Mouse (Mus musculus) CH12.LX (cell line): ENCODE measurements around the gene Olfr324. TPM values are rescaled to one million over a fixed set of nuclear protein-coding genes. Genes with fewer than 3 reads are reported as not detected.

Experiments used
- DNase-seq: peaks from one replicate; pipeline ENCODE4 v3.0.0-alpha.2; 2013; ENCODE audit errors: extremely low read depth
- H3K27ac ChIP-seq: 2 replicates; pipeline ENCODE4 v1.5.1; 2012; ENCODE audit warnings: low read depth, mild to moderate bottlenecking, control low read depth, moderate library complexity; ENCODE audit not compliant: insufficient read depth
- H3K27me3 ChIP-seq: replicated peaks from 2 replicates; pipeline ENCODE3; 2012; ENCODE audit warnings: inconsistent platforms
- H3K36me3 ChIP-seq, 2 experiments: replicated peaks in 1 of 2; 2 replicates each; pipeline versions ENCODE3 to v1.6.1; 2012; ENCODE audit warnings: inconsistent platforms in 1 of 2, low read length in 1 of 2, mild to moderate bottlenecking in 1 of 2, mixed read lengths in 1 of 2, moderate library complexity in 1 of 2; ENCODE audit not compliant: control insufficient read depth in 1 of 2, insufficient read depth in 1 of 2
- H3K4me1 ChIP-seq, 2 experiments: 2 replicates each; pipeline ENCODE4 v1.6.1; 2012; ENCODE audit warnings: inconsistent platforms in 1 of 2, moderate library complexity in 1 of 2; ENCODE audit not compliant: insufficient read depth in 2 of 2, control insufficient read depth in 1 of 2
- H3K4me2 ChIP-seq: 2 replicates; pipeline ENCODE4 v1.6.1; 2012; ENCODE audit warnings: low read depth, mild to moderate bottlenecking, control low read depth; ENCODE audit not compliant: poor library complexity, insufficient read depth, severe bottlenecking
- H3K4me3 ChIP-seq, 3 experiments: fragments of 150-350 bp in 1 of 3; sonication (generic) in 1 of 3; replicated peaks in 1 of 3; 2 replicates each; pipeline versions ENCODE3 to v1.5.1; 2011 to 2012; ENCODE audit warnings: low read depth in 2 of 3, low read length in 2 of 3, mild to moderate bottlenecking in 2 of 3, moderate library complexity in 2 of 3, control low read depth in 1 of 3, improper control_type of control experiment in 1 of 3, inconsistent platforms in 1 of 3, mixed read lengths in 1 of 3; ENCODE audit not compliant: poor library complexity in 1 of 3
- H3K79me2 ChIP-seq: replicated peaks from 2 replicates; pipeline ENCODE4 v1.6.1; 2012; ENCODE audit warnings: mild to moderate bottlenecking, moderate library complexity; ENCODE audit not compliant: control insufficient read depth, poor library complexity, insufficient read depth, severe bottlenecking; ENCODE audit errors: extremely low read depth
- H3K9ac ChIP-seq: 2 replicates; pipeline ENCODE4 v1.6.1; 2012; ENCODE audit warnings: low read depth, mild to moderate bottlenecking, control low read depth, moderate library complexity; ENCODE audit not compliant: insufficient read depth
- H3K9me3 ChIP-seq: replicated peaks from 2 replicates; pipeline ENCODE3; 2012; ENCODE audit warnings: low read length, inconsistent platforms, mixed read lengths
- CHD2 ChIP-seq: IDR thresholded peaks from 2 replicates; pipeline ENCODE4 v1.6.1; 2011; ENCODE audit warnings: low read length, improper control_type of control experiment
- E2F4 ChIP-seq: IDR thresholded peaks from 2 replicates; pipeline ENCODE4 v1.6.1; 2011; ENCODE audit warnings: low read depth, low read length, improper control_type of control experiment; ENCODE audit not compliant: insufficient replicate concordance
- ELF1 ChIP-seq: IDR thresholded peaks from 2 replicates; pipeline ENCODE4 v1.6.1; 2014; ENCODE audit warnings: low read depth, mild to moderate bottlenecking, inconsistent platforms, low read length, improper control_type of control experiment
- ETS1 ChIP-seq: conservative IDR thresholded peaks from 2 replicates; pipeline ENCODE4 v1.6.1; 2012; ENCODE audit warnings: low read depth, mild to moderate bottlenecking, inconsistent platforms, low read length, improper control_type of control experiment, moderate library complexity
- HCFC1 ChIP-seq: IDR thresholded peaks from 2 replicates; pipeline ENCODE4 v1.6.1; 2012; ENCODE audit warnings: low read depth, mild to moderate bottlenecking, inconsistent platforms, low read length, improper control_type of control experiment
- IRF4 ChIP-seq: IDR thresholded peaks from 2 replicates; pipeline ENCODE4 v1.6.1; 2014; ENCODE audit warnings: low read depth, mild to moderate bottlenecking, inconsistent platforms, low read length, improper control_type of control experiment
- JUND ChIP-seq: conservative IDR thresholded peaks from 2 replicates; pipeline ENCODE4 v1.6.1; 2011; ENCODE audit warnings: low read depth, low read length, improper control_type of control experiment
- KAT2A ChIP-seq: IDR thresholded peaks from 2 replicates; pipeline ENCODE4 v1.6.1; 2012; ENCODE audit warnings: low read length, improper control_type of control experiment, inconsistent platforms; ENCODE audit not compliant: insufficient replicate concordance
- MAFK ChIP-seq: IDR thresholded peaks from 2 replicates; pipeline ENCODE4 v1.6.1; 2011; ENCODE audit warnings: low read length, improper control_type of control experiment; ENCODE audit not compliant: insufficient replicate concordance
- MAZ ChIP-seq: IDR thresholded peaks from 2 replicates; pipeline ENCODE4 v1.6.1; 2012; ENCODE audit warnings: low read depth, mild to moderate bottlenecking, inconsistent platforms, low read length, improper control_type of control experiment, moderate library complexity
- MYC ChIP-seq: IDR thresholded peaks from 2 replicates; pipeline ENCODE4 v1.6.1; 2011; ENCODE audit warnings: low read depth, mild to moderate bottlenecking, improper control_type of control experiment, low read length
- PAX5 ChIP-seq: IDR thresholded peaks from 2 replicates; pipeline ENCODE4 v1.6.1; 2012; ENCODE audit warnings: low read length, inconsistent platforms, mixed read lengths
- RCOR1 ChIP-seq: conservative IDR thresholded peaks from 2 replicates; pipeline ENCODE4 v1.6.1; 2012; ENCODE audit warnings: low read depth, mild to moderate bottlenecking, inconsistent platforms, low read length, improper control_type of control experiment
- SIN3A ChIP-seq: IDR thresholded peaks from 2 replicates; pipeline ENCODE4 v1.6.1; 2012; ENCODE audit warnings: low read length, improper control_type of control experiment, inconsistent platforms
- TBP ChIP-seq: conservative IDR thresholded peaks from 2 replicates; pipeline ENCODE4 v1.6.1; 2011; ENCODE audit warnings: low read depth, low read length, improper control_type of control experiment
- TCF12 ChIP-seq: IDR thresholded peaks from 2 replicates; pipeline ENCODE4 v1.6.1; 2014; ENCODE audit warnings: low read depth, mild to moderate bottlenecking, inconsistent platforms, low read length, improper control_type of control experiment
- UBTF ChIP-seq: IDR thresholded peaks from 2 replicates; pipeline ENCODE4 v1.6.1; 2012; ENCODE audit warnings: low read depth, mild to moderate bottlenecking, inconsistent platforms, low read length, improper control_type of control experiment, moderate library complexity
- ZC3H11A ChIP-seq: IDR thresholded peaks from 2 replicates; pipeline ENCODE4 v1.6.1; 2012; ENCODE audit warnings: low read depth, mild to moderate bottlenecking, inconsistent platforms, low read length, improper control_type of control experiment
- ZKSCAN1 ChIP-seq: IDR thresholded peaks from 2 replicates; pipeline ENCODE4 v1.6.1; 2012; ENCODE audit warnings: low read depth, inconsistent platforms, low read length, improper control_type of control experiment, borderline replicate concordance
- ZNF384 ChIP-seq: IDR thresholded peaks from 2 replicates; pipeline ENCODE4 v1.6.1; 2012; ENCODE audit warnings: low read depth, low read length, improper control_type of control experiment, inconsistent platforms
- dilution Hi-C: fragments of 300-500 bp; cut with MboI; formaldehyde crosslinking; loops from 2 replicates; pipeline ENCODE4 v1.14.3; 2020; ENCODE audit warnings: low sequenced_read_pairs; ENCODE audit not compliant: extremely low pct_unique_long_range_greater_than_20kb, extremely low pct_ligation_motif_present
- in situ Hi-C: fragments of 300-500 bp; cut with MboI; formaldehyde crosslinking; loops from 3 replicates; pipeline ENCODE4 v1.14.3; 2019; ENCODE audit warnings: low sequenced_read_pairs, low pct_ligation_motif_present, low pct_unique_long_range_greater_than_20kb, mixed read lengths
- polyA plus RNA-seq: library from polyadenylated mRNA; unstranded; fragments of >175 nt; gene quantifications from 2 replicates; pipeline ENCODE4 v1.2.1, GENCODE M21; 2012; ENCODE audit warnings: low read depth; ENCODE audit not compliant: insufficient read length
- total RNA-seq, 2 experiments: library from RNA; depleted of rRNA; stranded (reverse); fragments of 300-350 nt in 1 of 2; fragments of >200 nt in 1 of 2; gene quantifications; 2 replicates each; pipeline ENCODE4 v1.2.3; 2012 to 2014

The Olfr324 gene
- total and polyA plus RNA-seq, 3 experiments: not detected

GRCm38 (mm10) chr11:58602800-58603560 lies 8.1 kb downstream of the Olfr324 start:
- TF ChIP-seq PAX5: no peak
- Histone ChIP-seq H3K27me3 (peaks cover 84% of the 10 kb centered on the region), H3K9ac (no peak overlapping the region), H3K4me1 (no peaks in the 10 kb centered on the region), H3K36me3 (no peaks in the 10 kb centered on the region), H3K4me3 (no peak overlapping the region), H3K4me2 (no peak overlapping the region), H3K27ac (no peak overlapping the region), H3K9me3 (no peaks in the 10 kb centered on the region), H3K79me2 (no peaks in the 10 kb centered on the region)
- dilution Hi-C loops: no loop called here
- no peak for DNase-seq
- in situ Hi-C loops: no loop called here

- Histone ChIP-seq H3K36me3 (no peaks in the 10 kb centered on the region), H3K4me2 (no peak overlapping the region), H3K79me2 (no peaks in the 10 kb centered on the region), H3K27ac (no peak overlapping the region), H3K9me3 (no peaks in the 10 kb centered on the region), H3K4me3 (no peak overlapping the region), H3K4me1 (no peaks in the 10 kb centered on the region), H3K9ac (no peak overlapping the region), H3K27me3 (peaks cover 84% of the 10 kb centered on the region)
- DNase-seq: no peak
- dilution Hi-C loops: no loop called here
- no peak for TF ChIP-seq CHD2
- no peak for TF ChIP-seq MAFK
- TF ChIP-seq JUND: no peak
- no peak for TF ChIP-seq IRF4
- TF ChIP-seq SIN3A: no peak
- no peak for TF ChIP-seq RCOR1
- no peak for TF ChIP-seq HCFC1
- TF ChIP-seq TCF12: no peak
- TF ChIP-seq ELF1: no peak
- TF ChIP-seq MAZ: no peak
- no peak for TF ChIP-seq UBTF
- no peak for TF ChIP-seq TBP
- TF ChIP-seq ZKSCAN1: no peak
- no peak for TF ChIP-seq ETS1
- TF ChIP-seq PAX5: no peak
- TF ChIP-seq KAT2A: no peak
- no peak for TF ChIP-seq MYC
- TF ChIP-seq ZC3H11A: no peak
- no peak for TF ChIP-seq ZNF384
- TF ChIP-seq E2F4: no peak
- in situ Hi-C loops: no loop called here
Observed at GRCm38 (mm10) chr11:58604688-58605087, 9.8 kb downstream of the Olfr324 start.
